Mouse (Mus musculus) thymus, postnatal 36 days (tissue): Measurements from ENCODE around the gene Chn2.

ENCODE experiments used
- DNase-seq, 2 experiments: peaks; one replicate each; pipeline ENCODE4 v3.0.0; 2022; ENCODE audit warnings: mixed read lengths in 2 of 2

Gene Chn2

GRCm38 (mm10) chr6:54202311-54203020 is 163.1 kb downstream of the Chn2 start:
- no peak for DNase-seq

- DNase-seq = no peak
These were observed 164.0 kb downstream of the Chn2 start for GRCm38 (mm10) chr6:54203316-54203715.

DNA sequence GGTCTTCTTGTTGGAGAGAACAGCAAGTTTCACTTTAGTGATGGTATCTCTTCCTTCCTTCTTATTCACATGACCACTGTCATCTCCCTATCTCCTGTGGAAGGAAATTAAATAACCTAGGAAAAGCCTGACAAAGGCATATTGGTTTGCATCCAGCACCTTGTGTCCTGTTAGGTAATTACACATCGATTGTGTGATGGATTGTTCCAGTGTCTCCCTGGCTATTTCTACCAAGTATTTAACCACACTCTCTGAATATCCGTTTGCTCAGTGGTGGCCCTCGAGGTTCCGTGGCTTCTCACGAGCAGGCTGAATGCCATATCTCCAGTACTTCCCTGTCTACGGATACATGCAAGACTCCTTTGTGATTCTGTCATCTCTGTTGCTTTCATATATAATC is 164.6 kb downstream of the Chn2 start:
- no peak for DNase-seq

DNA sequence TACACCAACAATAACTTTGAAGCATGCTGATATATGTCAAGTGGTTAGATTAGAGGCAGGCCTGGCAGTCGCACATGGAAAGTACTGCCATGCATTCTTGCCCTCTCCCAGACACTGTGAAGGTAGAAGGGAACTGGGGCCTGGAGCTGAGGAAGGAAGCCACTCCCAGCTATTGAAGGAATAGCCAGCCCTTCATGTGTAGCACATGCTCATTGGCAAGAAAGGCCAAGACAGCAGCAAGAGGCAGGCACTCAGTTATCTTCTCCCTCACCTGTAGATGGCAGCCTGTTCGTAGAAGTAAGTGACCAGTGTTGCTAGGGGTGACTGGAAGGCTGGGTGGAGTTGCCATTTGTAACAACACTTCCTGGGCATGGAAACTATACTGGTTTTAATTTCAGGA is 165.6 kb downstream of the Chn2 start:
- no peak for DNase-seq

GRCm38 (mm10) chr6:54205471-54205870 is 166.1 kb downstream of the Chn2 start:
- DNase-seq = no peak

DNA sequence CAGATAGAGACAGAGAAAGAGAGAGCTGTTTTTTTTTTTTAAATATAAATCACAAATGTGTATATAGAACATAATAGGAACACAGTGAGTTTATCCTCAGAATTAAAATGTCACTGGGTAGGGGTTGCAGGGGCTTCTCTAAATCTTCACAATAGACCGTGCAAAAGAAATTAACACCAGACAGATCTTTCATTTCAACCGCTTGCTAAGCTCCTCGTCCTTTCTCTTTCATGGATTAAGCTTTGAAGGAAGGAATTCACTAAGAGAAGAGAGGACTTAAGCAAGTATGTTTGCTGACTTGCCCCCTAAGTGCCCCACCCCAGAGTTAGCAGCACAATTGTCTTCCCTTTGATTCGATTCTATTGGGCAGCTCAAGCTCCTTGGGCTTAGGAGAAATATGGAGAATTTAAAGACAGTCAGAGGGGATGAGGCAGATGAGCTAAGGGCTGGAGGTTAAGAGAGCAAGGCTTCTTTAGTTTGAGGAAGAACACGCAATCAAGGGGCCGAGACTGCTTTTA is 166.9 kb downstream of the Chn2 start:
- DNase-seq = no peak

DNA sequence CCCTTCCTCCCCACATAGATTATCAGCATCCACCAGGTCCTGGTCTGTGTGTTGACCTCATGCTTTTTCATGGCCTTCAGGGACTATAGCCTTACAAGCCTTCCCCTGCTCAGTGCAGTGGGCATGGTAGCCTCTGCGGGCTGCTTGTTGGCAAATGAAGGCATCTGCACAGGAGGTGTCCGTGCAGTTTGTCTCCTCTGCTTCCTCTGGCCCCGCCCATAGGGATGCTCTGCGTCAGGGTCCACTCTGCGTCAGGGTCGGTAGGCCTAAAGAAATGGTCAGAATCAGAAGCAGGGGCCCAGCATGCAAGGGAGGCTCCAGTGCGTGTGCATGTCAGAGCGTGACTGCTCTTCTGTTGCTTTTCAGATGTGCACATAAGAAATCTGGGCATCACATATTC is 169.4 kb downstream of the Chn2 start:
- DNase-seq = no peak

- DNase-seq = no peak
These were observed 171.6 kb downstream of the Chn2 start for GRCm38 (mm10) chr6:54210971-54211370.

- no peak for DNase-seq
These were observed 172.6 kb downstream of the Chn2 start for GRCm38 (mm10) chr6:54211939-54212338.

GRCm38 (mm10) chr6:54213743-54214142 is 174.4 kb downstream of the Chn2 start:
- DNase-seq = no peak

DNA sequence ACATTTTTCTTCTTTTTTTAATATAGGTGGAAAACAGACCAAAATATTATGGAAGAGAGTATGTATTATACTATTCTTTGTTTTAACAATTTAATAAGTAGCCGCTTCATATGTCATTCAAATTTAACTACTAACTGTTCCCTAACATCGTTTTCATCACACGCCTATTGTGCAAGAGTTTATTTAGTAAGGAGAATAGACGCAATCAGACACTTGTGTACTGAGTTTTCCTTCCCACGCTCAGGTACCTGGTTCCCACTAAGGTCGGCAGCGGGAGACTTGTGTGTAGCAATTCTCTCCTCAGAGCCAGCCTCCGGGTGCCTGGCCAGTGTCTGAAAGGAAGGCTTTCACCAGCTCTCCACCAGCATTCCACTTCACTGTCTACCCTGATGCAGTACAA is 176.3 kb downstream of the Chn2 start:
- no peak for DNase-seq

DNA sequence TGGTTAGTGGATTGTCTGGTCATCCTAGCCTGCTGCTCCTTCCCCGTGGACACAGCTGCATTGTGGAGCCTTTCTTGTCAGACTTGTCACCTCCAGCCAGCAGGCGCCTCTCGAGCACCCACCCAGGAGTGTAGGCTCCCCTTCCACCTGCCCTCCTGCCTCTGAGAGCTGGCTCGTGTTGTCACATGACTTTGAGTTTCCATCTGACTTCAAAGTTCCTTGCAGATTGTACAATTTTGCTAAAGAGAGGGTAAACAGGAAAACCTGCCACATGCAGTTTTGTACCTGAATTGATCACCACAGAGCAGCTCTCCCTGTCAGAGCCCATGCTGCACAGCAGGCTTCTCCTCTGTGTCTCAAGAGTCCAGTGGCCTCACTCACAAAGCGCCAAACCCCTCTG is 177.2 kb downstream of the Chn2 start:
- peak in 1 of 2 experiments; percentile 13 for DNase-seq

DNA sequence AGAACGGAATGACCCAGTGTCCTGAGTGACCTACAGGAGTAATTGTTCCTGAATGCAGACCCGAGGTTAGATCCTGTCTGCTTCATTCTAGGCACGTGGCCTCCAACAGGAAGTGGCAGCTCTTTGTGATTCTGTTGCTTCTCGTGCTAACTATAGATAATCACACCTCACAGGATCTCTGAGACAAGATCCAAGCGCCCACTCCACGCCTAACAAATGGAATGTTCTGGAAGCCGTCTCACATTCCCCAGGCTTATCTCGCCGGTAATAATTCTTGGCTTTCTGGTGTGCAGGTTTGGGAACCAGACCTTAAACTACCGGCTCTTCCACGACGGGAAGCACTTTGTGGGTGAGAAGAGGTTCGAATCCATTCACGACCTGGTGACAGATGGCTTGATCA is 180.8 kb downstream of the Chn2 start:
- DNase-seq = no peak

DNA sequence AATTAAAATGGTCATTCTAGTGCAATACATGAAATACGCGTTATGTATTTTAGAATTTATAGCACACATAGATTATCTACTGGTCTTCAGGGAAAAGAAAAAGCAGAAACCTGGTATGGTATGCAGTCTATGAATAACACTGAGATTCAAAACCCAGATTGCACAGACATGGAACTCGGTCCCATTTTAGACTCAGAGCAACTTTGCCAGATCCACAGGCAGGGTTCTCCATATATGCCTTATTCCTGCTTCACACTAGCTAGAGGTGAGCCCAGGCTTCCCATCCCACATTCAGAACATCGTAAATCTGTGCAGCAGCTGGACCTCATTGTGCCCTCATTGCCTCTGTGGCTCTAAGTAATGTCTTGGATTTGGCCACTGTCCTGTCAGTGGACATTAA is 184.2 kb downstream of the Chn2 start:
- no peak for DNase-seq

DNA sequence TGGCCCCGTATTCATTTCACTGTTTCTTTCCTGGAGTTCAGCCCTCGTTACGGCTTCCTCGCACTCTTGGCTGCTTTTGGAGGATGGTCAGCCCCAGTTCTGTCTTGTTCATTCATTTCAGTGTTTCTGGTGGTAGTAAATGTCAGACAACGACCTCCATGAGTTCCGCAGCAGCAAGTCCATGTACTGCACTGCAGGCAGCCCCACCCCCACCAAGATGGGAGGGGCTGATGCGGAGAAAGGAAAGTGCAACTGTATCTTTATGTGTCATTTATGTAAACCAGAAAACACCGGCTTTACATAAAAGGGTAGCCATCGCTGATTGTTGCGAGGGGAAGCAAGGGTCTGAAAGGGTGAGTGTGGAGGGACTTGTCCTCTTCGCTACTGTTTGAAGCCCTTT is 185.0 kb downstream of the Chn2 start:
- no peak for DNase-seq

DNA sequence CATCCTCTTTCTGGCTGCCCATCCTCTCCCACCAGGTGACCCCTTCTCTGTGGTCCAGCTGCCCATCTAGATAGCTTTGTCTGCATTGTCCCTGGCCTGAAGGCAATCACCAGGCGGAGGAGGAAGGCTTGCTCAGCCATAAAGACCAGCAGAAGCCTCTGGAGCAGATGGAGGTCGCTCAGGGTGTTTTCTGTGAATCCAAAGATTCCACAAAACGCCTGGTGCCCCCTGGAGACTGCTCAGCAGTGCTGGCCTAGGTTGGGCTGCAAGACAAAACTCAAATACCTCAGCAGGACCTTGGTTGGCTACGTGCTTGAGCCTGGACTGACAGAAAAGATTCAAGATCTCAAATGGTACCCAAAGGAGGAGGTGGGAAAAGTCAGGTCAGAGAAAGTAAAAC is 186.0 kb downstream of the Chn2 start:
- no peak for DNase-seq

DNA sequence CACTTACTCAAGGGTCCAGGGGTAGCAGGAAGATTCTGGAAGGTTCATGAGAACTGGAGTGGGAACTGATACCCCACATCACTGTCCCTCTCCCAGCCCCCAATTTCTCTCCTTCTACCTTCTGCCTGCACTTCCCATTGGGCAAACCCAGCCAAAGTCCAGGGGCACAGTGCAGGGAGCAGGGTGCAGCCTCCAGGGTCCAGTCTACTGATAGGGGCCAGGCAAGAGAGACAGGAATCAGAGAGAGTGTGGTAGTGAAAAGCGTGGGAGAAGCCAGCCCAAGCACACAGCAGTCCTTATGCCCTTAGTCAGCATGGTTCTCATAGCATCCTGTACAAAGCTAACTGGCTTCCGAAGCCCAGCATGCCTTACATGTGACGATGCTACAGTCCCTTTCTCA is 187.7 kb downstream of the Chn2 start:
- DNase-seq = no peak

DNA sequence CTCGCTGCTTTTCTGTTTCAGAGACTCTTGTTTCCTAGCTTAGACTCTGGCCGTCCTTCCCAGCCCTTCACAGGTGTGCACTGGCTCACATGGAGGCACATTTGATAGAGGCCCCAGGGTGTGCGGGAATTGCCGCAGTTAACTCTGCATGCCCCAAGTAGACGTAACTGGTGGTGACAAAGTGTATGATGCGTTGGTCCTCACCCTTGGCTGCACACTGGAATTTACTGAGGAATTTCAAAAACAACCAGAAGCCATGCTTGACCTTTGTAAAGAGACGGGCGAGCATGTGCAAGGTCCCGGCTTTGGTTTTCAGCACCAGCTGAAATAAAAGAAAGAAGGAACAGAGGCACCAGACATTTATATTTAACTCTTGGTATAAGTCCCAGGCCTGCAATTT is 189.1 kb downstream of the Chn2 start:
- no peak for DNase-seq

DNA sequence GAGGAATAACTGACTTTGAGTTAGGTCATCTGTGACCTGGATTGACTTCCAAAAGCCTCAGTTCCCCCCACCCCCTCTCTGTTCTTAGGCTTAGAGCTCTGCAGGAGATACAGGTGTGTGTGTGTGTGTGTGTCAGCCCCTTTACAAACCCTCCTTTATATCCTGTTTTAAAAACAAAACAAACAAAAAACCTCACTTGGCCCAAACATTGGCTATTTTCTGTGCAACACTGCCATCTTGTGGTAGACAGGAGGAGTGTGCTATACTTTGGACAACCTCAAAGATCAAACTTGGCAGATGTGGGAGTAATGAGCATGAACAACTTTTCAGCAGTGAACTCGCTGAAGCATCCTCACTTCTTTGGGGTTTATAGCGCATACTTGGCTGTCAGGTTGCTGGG is 189.5 kb downstream of the Chn2 start:
- DNase-seq = peak; percentile 12 to 19

DNA sequence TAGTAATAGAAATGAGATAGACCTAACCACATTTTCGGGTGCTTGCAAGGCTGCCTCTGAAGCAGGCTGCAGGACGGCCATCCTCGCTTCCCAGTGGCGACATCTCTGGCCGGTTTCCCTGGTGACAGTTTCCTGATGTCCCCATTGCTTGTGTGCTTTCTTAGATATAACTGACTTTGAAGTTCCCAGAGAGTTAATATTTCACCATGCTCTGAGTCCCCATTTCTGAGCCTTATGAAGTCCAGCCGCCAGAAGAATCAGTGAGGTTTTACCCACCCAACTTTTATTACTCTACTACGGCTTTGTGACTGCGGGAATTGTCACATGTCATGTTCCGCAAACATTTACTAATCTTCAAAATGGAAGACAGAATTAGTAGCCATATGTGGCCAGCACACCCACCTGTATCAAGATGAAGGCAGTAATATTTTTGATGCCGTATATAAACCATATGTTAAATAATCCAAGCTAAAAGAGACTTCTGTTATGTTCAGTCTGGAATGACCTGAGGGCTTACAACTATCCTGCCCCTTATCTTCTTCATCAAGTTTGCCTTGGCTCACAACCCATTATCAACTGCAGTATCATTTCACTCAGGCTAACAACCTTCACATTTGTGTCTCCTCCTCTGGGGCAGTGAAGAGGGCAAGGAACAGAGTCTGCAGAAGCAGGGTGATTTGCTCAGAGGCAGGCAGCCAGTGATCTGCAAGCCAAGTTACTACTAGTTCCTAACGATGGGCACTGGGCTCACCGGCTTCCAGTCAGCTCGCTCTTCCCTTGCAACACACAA is 192.6 kb downstream of the Chn2 start:
- no peak for DNase-seq

GRCm38 (mm10) chr6:54236441-54236840 is 197.1 kb downstream of the Chn2 start:
- no peak for DNase-seq

- DNase-seq = no peak
These were observed 202.4 kb downstream of the Chn2 start for GRCm38 (mm10) chr6:54241761-54242160.

GRCm38 (mm10) chr6:54242286-54242685 is 202.9 kb downstream of the Chn2 start:
- no peak for DNase-seq
